8 mouse cellular contexts compared by ENCODE assay signal in the genomic region with DNA sequence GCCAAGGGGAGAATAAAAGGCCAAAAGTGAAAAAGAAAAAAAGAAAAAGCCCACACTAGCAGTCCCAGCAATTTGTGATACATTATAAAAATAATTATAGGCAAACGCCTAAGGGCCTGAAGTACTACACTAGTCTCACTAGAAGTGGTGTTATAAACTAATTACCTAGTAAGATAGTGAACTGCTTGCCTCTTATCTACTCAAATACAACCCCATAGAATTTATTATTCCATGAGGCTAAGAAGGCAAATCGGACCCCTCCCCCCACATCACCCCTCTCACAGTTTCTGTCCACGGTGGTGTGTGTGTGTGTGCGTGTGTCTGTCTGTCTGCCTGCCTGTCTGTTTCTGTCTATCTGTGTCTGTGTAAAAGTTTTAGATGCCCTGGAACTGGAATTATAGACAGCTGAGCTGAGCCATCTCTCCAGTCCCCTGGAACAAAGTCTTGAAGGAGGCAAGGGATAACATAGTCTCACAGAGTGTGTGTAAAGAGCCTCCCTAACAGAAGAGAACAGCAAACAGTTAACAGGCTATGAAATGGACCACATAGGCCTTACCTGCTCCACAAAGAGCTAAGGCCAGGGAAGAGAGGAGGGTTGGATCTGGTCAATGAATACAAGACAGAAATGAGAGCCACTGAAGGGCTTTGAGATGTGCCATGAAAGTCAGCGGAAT. TPM values are rescaled to one million over a fixed set of nuclear protein-coding genes. Genes with fewer than 3 reads are reported as not detected.
DNase-seq lines count a peak whose midpoint lies in the region; ATAC-seq and TF ChIP-seq lines count a peak whose summit lies in the region.

No protein-coding gene starts in this region.

- TF ChIP-seq CTCF in G1E (IDR thresholded peaks at IDR 0.05; ENCODE audit: low read depth, low read length), result no peak

- H3K79me2 ChIP-seq in macrophage (ENCODE audit: inconsistent target), result peaks cover 10% of the 10 kb centered on the region

- H3K27me3 ChIP-seq in heart, embryonic 13.5 days (replicated peaks), result no peaks in the 10 kb centered on the region
- H3K27me3 ChIP-seq in G1E (ENCODE audit: insufficient read depth, low read length), result peaks cover 3% of the 10 kb centered on the region
- H3K27me3 ChIP-seq in heart, embryonic 16.5 days (ENCODE audit: control insufficient read depth, insufficient read depth, low read length), result no peaks in the 10 kb centered on the region

- H3K4me3 ChIP-seq in heart, embryonic 13.5 days, result peak overlapping the region; percentile 47
- H3K4me3 ChIP-seq in G1E (ENCODE audit: low read depth, low read length) (peak overlapping the region; percentile 4; the same call in 1 of the 2 replicates), macrophage (ENCODE audit: inconsistent target) (no peak overlapping the region)
- H3K4me3 ChIP-seq in heart, embryonic 16.5 days (ENCODE audit: low read length), result peak overlapping the region; percentile 47

- intact Hi-C loops in heart, postnatal 25 days (cut with DNase I), result no loop called here

- peak overlapping the region; percentile 17; the same call in 1 of the 2 replicates for H3K9ac ChIP-seq in heart, embryonic 13.5 days
- peak overlapping the region; percentile 65; the same call in 1 of the 2 replicates for H3K9ac ChIP-seq in heart, embryonic 16.5 days (ENCODE audit: low read length)

- peak overlapping the region; percentile 58 for H3K4me2 ChIP-seq in heart, embryonic 13.5 days
- H3K4me2 ChIP-seq in heart, embryonic 16.5 days (ENCODE audit: low read depth, low read length), result peak overlapping the region; percentile 55

- no peaks in the 10 kb centered on the region for H3K9me3 ChIP-seq in heart, embryonic 13.5 days
- no peaks in the 10 kb centered on the region for H3K9me3 ChIP-seq in G1E (replicated peaks)
- no peaks in the 10 kb centered on the region for H3K9me3 ChIP-seq in heart, embryonic 16.5 days (replicated peaks; ENCODE audit: control insufficient read depth, low read length)

- ATAC-seq in heart, embryonic 13.5 days (ENCODE audit: extremely low read depth, insufficient number of reproducible peaks, low FRiP score, low TSS enrichment), result no peak
- ATAC-seq in G1E (ENCODE audit: extremely low read depth, insufficient number of reproducible peaks, low FRiP score, poor library complexity, severe bottlenecking), result no peak
- ATAC-seq in heart, embryonic 16.5 days (replicated peaks; ENCODE audit: extremely low read depth, insufficient read depth, low FRiP score), result no peak; the same call in 1 of the 2 replicates
- ATAC-seq in monocyte, adult 5-6 weeks (replicated peaks; ENCODE audit: insufficient number of reproducible peaks, low FRiP score, low TSS enrichment, poor library complexity, severe bottlenecking), result no peak

- 63% methylated on average over 5 of the region's 5 CpGs for WGBS in heart, embryonic 13.5 days
- WGBS in heart, embryonic 16.5 days, result 65% methylated on average over 5 of the region's 5 CpGs
- WGBS in macrophage (ENCODE audit: missing documents), result 63% methylated on average over 5 of the region's 5 CpGs

- H3K27ac ChIP-seq in heart, embryonic 13.5 days (replicated peaks), result no peak overlapping the region; the same call in 1 of the 2 replicates
- no peak overlapping the region; the same call in 1 of the 2 replicates for H3K27ac ChIP-seq in heart, embryonic 16.5 days (ENCODE audit: low read length)
- peak overlapping the region; percentile 19; the same call in 1 of the 2 replicates for H3K27ac ChIP-seq in macrophage

- H3K4me1 ChIP-seq in heart, embryonic 13.5 days, result peaks cover 6% of the 10 kb centered on the region; the same call in 1 of the 2 replicates
- peaks cover 17% of the 10 kb centered on the region for H3K4me1 ChIP-seq in G1E (ENCODE audit: insufficient read depth, low read depth, low read length)
- peaks cover 7% of the 10 kb centered on the region for H3K4me1 ChIP-seq in heart, embryonic 16.5 days (ENCODE audit: control insufficient read depth, insufficient read depth, low read length)

- no peaks in the 10 kb centered on the region for H3K36me3 ChIP-seq in heart, embryonic 13.5 days
- H3K36me3 ChIP-seq in G1E (replicated peaks), result no peaks in the 10 kb centered on the region
- H3K36me3 ChIP-seq in heart, embryonic 16.5 days (ENCODE audit: control insufficient read depth, insufficient read depth), result no peaks in the 10 kb centered on the region
- no peaks in the 10 kb centered on the region for H3K36me3 ChIP-seq in macrophage (ENCODE audit: inconsistent target)

- no peak for DNase-seq in heart, postnatal 25 days (ENCODE audit: low spot score)
- DNase-seq in G1E (ENCODE audit: low spot score), result peak; percentile 8
- DNase-seq in frontal cortex, postnatal 25 days (ENCODE audit: low spot score in 2 of 2), result no peak
- no peak for DNase-seq in spleen, adult 18-20 months

RNA-seq across cellular contexts. Expression of a gene that starts 27.4 kb away (rescaled TPM):
- polyA plus RNA-seq in heart, embryonic 13.5 days (2015; fragmentation: Nextera tagmentation; extraction: Ambion mirVana), result 1.1 and 1.2 TPM in 2 replicates
- 1 to 10 TPM; 7.0 to 7.3 TPM for total RNA-seq in heart, postnatal 25 days (2021)
- total RNA-seq in G1E (2014; fragmentation: Nextera tagmentation) (1.4 and 8.4 TPM in 2 replicates), G1E (2017) (0.06 and 0.44 TPM in 2 replicates)
- polyA plus RNA-seq in G1E (2012) (0.09 TPM in 1 of 2 replicates, not detected in the other), macrophage (2018) (52.1 to 100 TPM (median 53.9 TPM) in 3 replicates)
- 0.76 and 0.94 TPM in 2 replicates for polyA plus RNA-seq in heart, embryonic 16.5 days (2015; fragmentation: Nextera tagmentation; extraction: Ambion mirVana)
- 100 to 1,000 TPM in 20 of 26 experiments, 10 to 100 TPM in 6; 35.4 to 394 (median 241) TPM for total RNA-seq in macrophage (2018; cell fraction: chromatin; rRNA removed)
- 10 to 100 TPM; 41.8 to 99.8 (median 72.1) TPM for total RNA-seq in macrophage (2018; cell fraction: cytosol; rRNA removed)
- total RNA-seq in macrophage (2018; cell fraction: nucleus; rRNA removed), result 100 to 1,000 TPM in 14 of 26 experiments, 10 to 100 TPM in 12; 37.0 to 189 (median 102) TPM
- 3.5 to 7.1 TPM (median 6.2 TPM) in 3 replicates for total RNA-seq in monocyte, adult 5-6 weeks (2017)

Comparison
In these comparisons a context has a peak if more than half of its experiments do, and no peak if none do; other contexts are left out.
1. RNA of a gene that starts 27.4 kb away (polyA plus RNA-seq): 52.1 to 100 TPM in macrophage; 1.1 to 1.2 TPM in heart, embryonic 13.5 days, 0.76 to 0.94 TPM in heart, embryonic 16.5 days and 0.09 TPM in G1E; every median in the first group is over 10 times any median in the second.